ENCODE assay signal across 8 mouse cellular contexts in genomic region chr5:52114751-52115451, GRCm38 (mm10).
DNase-seq lines count a peak whose midpoint lies in the region; ATAC-seq lines count a peak whose summit lies in the region.

No protein-coding gene starts in this region.

- H3K4me1 ChIP-seq in heart, embryonic 10.5 days: peaks cover 32% of the 10 kb centered on the region
- H3K4me1 ChIP-seq in embryonic facial prominence, embryonic 15.5 days: peaks cover 33% of the 10 kb centered on the region
- peaks cover 25% of the 10 kb centered on the region for H3K4me1 ChIP-seq in intestine, embryonic 15.5 days (replicated peaks)
- peaks cover 26% of the 10 kb centered on the region for H3K4me1 ChIP-seq in liver, embryonic 15.5 days (replicated peaks)
- peaks cover 5% of the 10 kb centered on the region; the same call in 1 of the 2 replicates for H3K4me1 ChIP-seq in stomach, embryonic 14.5 days (ENCODE audit: control insufficient read depth, insufficient read depth, low read length)

- H3K27ac ChIP-seq in heart, embryonic 10.5 days: no peak overlapping the region
- H3K27ac ChIP-seq in embryonic facial prominence, embryonic 15.5 days (replicated peaks): no peak overlapping the region
- H3K27ac ChIP-seq in intestine, embryonic 15.5 days: no peak overlapping the region
- H3K27ac ChIP-seq in liver, embryonic 15.5 days (replicated peaks): no peak overlapping the region
- H3K27ac ChIP-seq in stomach, embryonic 14.5 days (ENCODE audit: low read length): no peak overlapping the region

- H3K36me3 ChIP-seq in heart, embryonic 10.5 days: no peaks in the 10 kb centered on the region
- no peaks in the 10 kb centered on the region for H3K36me3 ChIP-seq in embryonic facial prominence, embryonic 15.5 days
- no peaks in the 10 kb centered on the region for H3K36me3 ChIP-seq in intestine, embryonic 15.5 days
- H3K36me3 ChIP-seq in liver, embryonic 15.5 days (replicated peaks): no peaks in the 10 kb centered on the region
- H3K36me3 ChIP-seq in stomach, embryonic 14.5 days (ENCODE audit: control insufficient read depth, insufficient read depth, low read length): no peaks in the 10 kb centered on the region

- peak overlapping the region; percentile 99 for H3K4me2 ChIP-seq in embryonic facial prominence, embryonic 15.5 days (replicated peaks)
- H3K4me2 ChIP-seq in intestine, embryonic 15.5 days (replicated peaks): peak overlapping the region; percentile 99
- H3K4me2 ChIP-seq in liver, embryonic 15.5 days: peak overlapping the region; percentile 76
- H3K4me2 ChIP-seq in stomach, embryonic 14.5 days (replicated peaks; ENCODE audit: low read depth, low read length): peak overlapping the region; percentile 100

- H3K9me3 ChIP-seq in heart, embryonic 10.5 days: no peaks in the 10 kb centered on the region
- H3K9me3 ChIP-seq in embryonic facial prominence, embryonic 15.5 days (replicated peaks): no peaks in the 10 kb centered on the region
- no peaks in the 10 kb centered on the region for H3K9me3 ChIP-seq in intestine, embryonic 15.5 days
- H3K9me3 ChIP-seq in liver, embryonic 15.5 days (replicated peaks): no peaks in the 10 kb centered on the region
- H3K9me3 ChIP-seq in stomach, embryonic 14.5 days (ENCODE audit: control insufficient read depth, low read depth, low read length): no peaks in the 10 kb centered on the region

- no peak for DNase-seq in heart, embryonic 10.5 days (ENCODE audit: low spot score)
- DNase-seq in heart, postnatal 25 days (ENCODE audit: low spot score): no peak
- DNase-seq in ZHBTc4 (ENCODE audit: low read depth, low spot score): peak; percentile 65
- no peak for DNase-seq in c-Kit-positive CD71-positive TER-119-positive erythroid progenitor cells, embryonic 14.5 days (ENCODE audit: low spot score)

- peak overlapping the region; percentile 31; the same call in 1 of the 2 replicates for H3K9ac ChIP-seq in embryonic facial prominence, embryonic 15.5 days
- H3K9ac ChIP-seq in intestine, embryonic 15.5 days: peak overlapping the region; percentile 48
- H3K9ac ChIP-seq in liver, embryonic 15.5 days: no peak overlapping the region
- peak overlapping the region; percentile 25; the same call in 1 of the 2 replicates for H3K9ac ChIP-seq in stomach, embryonic 14.5 days (replicated peaks; ENCODE audit: low read depth, low read length)

- intact Hi-C loops in heart, postnatal 25 days (cut with DNase I): loop anchor here (5.0 to 10.0 kb wide), 3 partner anchors 127 to 407 kb away; partner anchors contain the start of gene Sod3

- peak overlapping the region; percentile 80 for H3K4me3 ChIP-seq in heart, embryonic 10.5 days
- peak overlapping the region; percentile 75 for H3K4me3 ChIP-seq in embryonic facial prominence, embryonic 15.5 days (replicated peaks)
- H3K4me3 ChIP-seq in intestine, embryonic 15.5 days (replicated peaks): peak overlapping the region; percentile 72
- H3K4me3 ChIP-seq in liver, embryonic 15.5 days (replicated peaks): peak overlapping the region; percentile 58
- peak overlapping the region; percentile 64 for H3K4me3 ChIP-seq in stomach, embryonic 14.5 days (ENCODE audit: low read depth, low read length)

- H3K27me3 ChIP-seq in heart, embryonic 10.5 days (ENCODE audit: insufficient read depth, poor library complexity, severe bottlenecking): peaks cover 68% of the 10 kb centered on the region
- peaks cover 54% of the 10 kb centered on the region for H3K27me3 ChIP-seq in embryonic facial prominence, embryonic 15.5 days
- H3K27me3 ChIP-seq in intestine, embryonic 15.5 days (replicated peaks): peaks cover 30% of the 10 kb centered on the region
- H3K27me3 ChIP-seq in liver, embryonic 15.5 days: peaks cover 84% of the 10 kb centered on the region
- H3K27me3 ChIP-seq in stomach, embryonic 14.5 days (ENCODE audit: control insufficient read depth, insufficient read depth, low read length): peaks cover 16% of the 10 kb centered on the region

- no peak for ATAC-seq in embryonic facial prominence, embryonic 15.5 days (ENCODE audit: insufficient number of reproducible peaks, low FRiP score, low TSS enrichment, low read depth)
- ATAC-seq in intestine, embryonic 15.5 days: peak; percentile 5; the same call in 1 of the 2 replicates
- no peak for ATAC-seq in liver, embryonic 15.5 days (ENCODE audit: insufficient read depth)
- peak; percentile 12; the same call in 1 of the 2 replicates for ATAC-seq in stomach, embryonic 14.5 days (ENCODE audit: insufficient number of reproducible peaks, insufficient read depth, low FRiP score, low read depth)

- 1% methylated on average over 48 of the region's 48 CpGs for WGBS in heart, embryonic 10.5 days
- WGBS in embryonic facial prominence, embryonic 15.5 days: under 1% methylated on average over 48 of the region's 48 CpGs
- under 1% methylated on average over 48 of the region's 48 CpGs for WGBS in intestine, embryonic 15.5 days
- 1% methylated on average over 48 of the region's 48 CpGs for WGBS in liver, embryonic 15.5 days (ENCODE audit: insufficient replicate concordance)
- WGBS in stomach, embryonic 14.5 days: under 1% methylated on average over 48 of the region's 48 CpGs

Comparison
In these comparisons a context has a peak if more than half of its experiments do, and no peak if none do; other contexts are left out.
1. ATAC-seq: peak in intestine, embryonic 15.5 days (single experiment) and stomach, embryonic 14.5 days (single experiment); none in embryonic facial prominence, embryonic 15.5 days (single experiment) and liver, embryonic 15.5 days (single experiment).
2. Peak in every context shown above with its lines, with median percentiles within 50 percentile points of each other: H3K4me3 ChIP-seq and H3K4me2 ChIP-seq.